Mouse (Mus musculus) brown adipose tissue, adult 24 weeks (tissue): ENCODE data around the gene Tbc1d2b. TPM values are rescaled to one million over a fixed set of nuclear protein-coding genes. Genes with fewer than 3 reads are reported as not detected.

Experiments used
- H3K27ac ChIP-seq: fragments of 200-500 bp; replicated peaks from 2 replicates; pipeline ENCODE4 v1.5.1; 2012; ENCODE audit warnings: low read depth, mild to moderate bottlenecking, low read length
- H3K4me1 ChIP-seq: fragments of 200-500 bp; 2 replicates; pipeline ENCODE4 v1.6.1; 2012; ENCODE audit warnings: low read length, mixed read lengths; ENCODE audit not compliant: control insufficient read depth, insufficient read depth, insufficient read length
- H3K4me3 ChIP-seq: fragments of 200-500 bp; 2 replicates; pipeline ENCODE4 v1.5.1; 2012; ENCODE audit warnings: low read depth, mild to moderate bottlenecking, low read length, moderate library complexity; ENCODE audit not compliant: insufficient read depth
- polyA plus RNA-seq: library from polyadenylated mRNA; stranded (reverse); fragments of >200 nt; gene quantifications from 2 replicates; pipeline ENCODE4 v1.2.4, GENCODE M21; 2012; ENCODE audit not compliant: missing spikeins, insufficient read depth, insufficient read length

Gene Tbc1d2b
- polyA plus RNA-seq, 1 experiment, result 7.7 TPM

GRCm38 (mm10) chr9:90257754-90258531 lies 12.7 kb downstream of the Tbc1d2b start:
- Histone ChIP-seq H3K4me1 (peaks cover 33% of the 10 kb centered on the region), H3K4me3 (no peak overlapping the region), H3K27ac (0 out of 2 replicates have a peak overlapping the region, but pooled peaks have one; percentile 24)

- Histone ChIP-seq H3K4me1 (peaks cover 33% of the 10 kb centered on the region), H3K4me3 (no peak overlapping the region), H3K27ac (no peak overlapping the region)
Observed at GRCm38 (mm10) chr9:90257220-90257619, 13.4 kb downstream of the Tbc1d2b start.

- H3K4me1 ChIP-seq, result peaks cover 30% of the 10 kb centered on the region
- H3K27ac ChIP-seq, result no peak overlapping the region
Observed at GRCm38 (mm10) chr9:90255844-90256405, 14.7 kb downstream of the Tbc1d2b start.

GRCm38 (mm10) chr9:90253181-90253580 lies 17.4 kb downstream of the Tbc1d2b start:
- no peak overlapping the region for H3K27ac ChIP-seq
- H3K4me1 ChIP-seq, result peaks cover 8% of the 10 kb centered on the region
- no peak overlapping the region for H3K4me3 ChIP-seq

More at GRCm38 (mm10) chr9:90255844-90256405, 14.7 kb downstream of the Tbc1d2b start:
- no peak overlapping the region for H3K4me3 ChIP-seq

DNA sequence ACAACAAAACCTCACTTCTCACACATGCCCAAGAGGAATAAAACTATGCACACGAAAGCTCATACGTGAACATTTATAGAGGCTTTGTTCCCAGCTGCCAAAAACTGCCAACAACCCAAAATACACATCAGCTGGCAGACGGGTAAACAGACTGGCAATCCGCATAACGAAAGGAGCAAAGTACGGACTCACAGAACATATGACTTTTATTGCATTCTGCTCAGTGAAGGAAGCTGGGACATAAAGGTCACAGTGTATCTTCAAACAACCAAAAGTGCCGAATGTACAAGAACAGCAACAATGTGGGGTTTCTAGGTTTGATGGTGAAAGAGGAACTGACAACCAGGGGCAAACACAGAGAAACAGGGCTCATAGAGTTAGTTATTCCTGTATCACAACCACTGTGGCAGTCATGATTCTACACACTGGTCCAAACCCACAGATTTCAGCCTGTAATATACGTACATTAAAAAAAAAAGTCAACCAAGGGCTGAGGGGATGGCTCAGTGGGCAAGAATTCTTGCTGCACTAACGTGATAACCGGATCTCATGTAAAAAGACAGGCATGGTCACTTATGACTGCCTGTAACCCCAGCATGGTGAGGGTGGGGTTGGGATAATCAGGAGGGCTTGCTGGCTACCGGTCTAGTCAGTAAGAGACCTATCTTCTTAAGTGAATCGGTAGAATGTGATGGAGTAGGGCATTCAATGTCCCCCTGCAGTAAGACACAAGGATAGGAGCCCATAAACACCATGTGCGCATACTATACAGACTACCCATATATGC lies 19.4 kb downstream of the Tbc1d2b start:
- Histone ChIP-seq H3K27ac (no peak overlapping the region), H3K4me3 (no peak overlapping the region), H3K4me1 (peaks cover 9% of the 10 kb centered on the region)

- Histone ChIP-seq H3K4me3 (no peak overlapping the region), H3K27ac (no peak overlapping the region), H3K4me1 (peaks cover 9% of the 10 kb centered on the region)
Observed at GRCm38 (mm10) chr9:90250141-90250775, 20.3 kb downstream of the Tbc1d2b start.

DNA sequence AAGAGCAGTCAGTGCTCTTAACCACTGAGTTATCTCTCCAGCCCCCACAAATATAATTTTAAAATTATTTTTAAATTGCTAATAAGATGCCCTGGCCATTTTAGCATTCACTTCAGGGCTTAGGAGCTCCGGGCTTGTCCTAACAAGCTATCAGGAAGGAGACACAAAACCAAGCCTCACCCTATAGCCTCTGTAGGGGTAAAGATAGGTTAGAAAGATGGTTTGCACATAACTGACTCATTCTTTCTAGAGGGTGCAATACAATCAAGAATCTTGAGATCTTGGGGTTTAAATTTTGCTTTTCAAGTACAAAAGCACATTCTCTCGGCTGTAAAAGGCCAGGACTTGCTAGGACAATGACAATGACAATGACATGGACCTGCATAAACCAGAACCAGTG lies 21.6 kb downstream of the Tbc1d2b start:
- Histone ChIP-seq H3K27ac (no peak overlapping the region), H3K4me1 (peaks cover 9% of the 10 kb centered on the region), H3K4me3 (no peak overlapping the region)

- Histone ChIP-seq H3K4me3 (no peak overlapping the region), H3K27ac (no peak overlapping the region), H3K4me1 (peaks cover 13% of the 10 kb centered on the region)
Observed at GRCm38 (mm10) chr9:90248326-90248725, 22.3 kb downstream of the Tbc1d2b start.

DNA sequence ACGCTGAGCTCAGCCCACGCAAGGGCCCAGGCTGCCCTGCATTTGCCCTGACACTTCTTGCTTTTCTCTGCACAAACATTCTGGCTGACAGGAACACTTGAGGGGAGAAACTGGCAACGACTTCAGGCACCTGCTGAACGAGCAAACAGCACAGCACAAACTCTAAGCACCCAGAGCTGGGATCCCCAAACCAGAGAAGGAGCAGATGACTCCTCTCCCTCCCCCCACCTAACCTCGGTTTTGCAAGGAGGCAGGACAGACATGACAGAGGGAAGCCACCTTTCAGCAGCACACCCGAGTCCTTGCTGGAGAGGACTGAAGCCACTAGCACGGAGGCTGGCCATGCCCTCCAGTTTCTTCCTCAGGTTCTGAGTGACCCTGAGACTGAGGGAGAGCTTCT lies 23.3 kb downstream of the Tbc1d2b start:
- Histone ChIP-seq H3K4me1 (peaks cover 22% of the 10 kb centered on the region), H3K27ac (no peak overlapping the region), H3K4me3 (no peak overlapping the region)

DNA sequence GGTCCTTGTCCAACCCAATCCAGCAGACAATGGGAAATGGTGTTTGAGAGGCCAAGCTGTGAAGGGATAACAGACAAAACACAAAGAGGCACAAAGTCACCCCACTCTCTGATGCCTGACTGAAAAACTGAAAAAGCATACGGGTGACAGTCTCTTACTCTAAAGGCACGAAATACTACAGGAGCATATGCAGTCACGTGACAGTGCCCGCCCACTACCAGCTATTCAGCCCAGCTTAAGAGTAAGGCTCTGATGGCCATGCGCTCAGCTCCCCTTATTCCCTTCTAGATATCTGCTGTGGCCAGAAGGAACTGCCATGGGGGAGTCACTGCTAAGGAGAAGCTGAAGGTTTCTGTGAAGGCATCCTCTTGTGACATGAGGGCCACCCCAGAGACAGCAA lies 24.8 kb downstream of the Tbc1d2b start:
- peaks cover 20% of the 10 kb centered on the region for H3K4me1 ChIP-seq
- H3K4me3 ChIP-seq, result no peak overlapping the region
- no peak overlapping the region for H3K27ac ChIP-seq

DNA sequence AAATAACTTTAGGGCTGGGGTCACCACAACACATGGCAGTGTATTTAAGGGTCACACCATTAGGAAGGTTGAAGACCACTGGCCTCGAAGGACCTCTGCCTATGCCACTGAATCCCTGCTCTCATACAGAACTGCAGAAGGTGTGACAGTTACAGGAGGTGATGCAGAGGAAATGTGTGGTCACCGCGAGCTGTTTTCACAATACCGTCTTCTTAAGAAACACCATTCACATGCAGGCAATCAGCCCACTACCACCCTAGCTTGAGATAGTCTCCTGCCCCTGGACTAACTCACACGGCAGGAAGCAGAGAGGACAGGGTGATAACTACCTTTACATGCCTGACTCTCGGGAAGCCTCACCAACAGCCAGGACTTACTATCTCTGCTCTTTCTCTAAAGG lies 25.4 kb downstream of the Tbc1d2b start:
- H3K4me1 ChIP-seq, result peaks cover 20% of the 10 kb centered on the region
- H3K4me3 ChIP-seq, result no peak overlapping the region
- no peak overlapping the region for H3K27ac ChIP-seq

GRCm38 (mm10) chr9:90244301-90245151 lies 26.1 kb downstream of the Tbc1d2b start:
- no peak overlapping the region for H3K27ac ChIP-seq
- peaks cover 20% of the 10 kb centered on the region for H3K4me1 ChIP-seq
- H3K4me3 ChIP-seq, result no peak overlapping the region

DNA sequence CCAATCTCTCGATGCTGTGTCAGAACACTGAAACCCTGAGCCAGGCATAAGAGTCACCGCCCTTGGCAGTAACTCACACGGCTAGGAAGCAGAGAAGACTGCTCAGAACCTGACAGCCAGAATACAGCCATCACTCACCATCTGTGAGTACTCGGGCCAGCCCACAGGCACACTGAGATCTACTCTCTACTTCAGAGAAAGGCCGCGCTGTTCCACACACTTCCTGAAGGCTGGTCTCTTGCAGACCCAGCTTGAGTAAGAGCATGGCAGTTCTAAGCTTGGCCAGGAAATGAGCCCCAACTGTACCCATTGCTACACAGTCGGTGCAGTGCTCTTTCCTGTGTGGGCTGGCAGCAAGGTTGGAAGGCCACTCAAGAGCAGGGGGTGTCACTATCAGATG lies 27.7 kb downstream of the Tbc1d2b start:
- H3K4me3 ChIP-seq, result no peak overlapping the region
- no peak overlapping the region for H3K27ac ChIP-seq
- peaks cover 20% of the 10 kb centered on the region for H3K4me1 ChIP-seq

DNA sequence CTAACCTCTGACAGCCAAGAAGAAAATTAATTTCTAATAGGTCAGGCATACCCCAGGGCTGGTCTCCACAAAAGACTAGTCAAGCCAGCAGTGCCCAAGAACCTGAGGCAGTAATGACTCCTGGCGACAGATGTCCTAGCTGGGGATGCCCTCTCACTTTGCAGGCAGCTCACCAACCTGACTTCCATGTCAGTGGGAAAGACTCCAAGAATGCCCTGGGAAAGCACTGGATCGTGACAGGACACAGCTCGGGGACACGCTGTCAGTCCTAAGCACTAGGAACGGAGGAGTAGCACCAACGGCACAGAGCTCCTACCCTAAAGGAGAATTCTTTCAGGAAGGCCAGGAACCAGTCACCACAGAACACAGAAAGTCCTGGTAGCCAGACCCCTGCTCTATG lies 28.3 kb downstream of the Tbc1d2b start:
- Histone ChIP-seq H3K27ac (no peak overlapping the region), H3K4me1 (peaks cover 17% of the 10 kb centered on the region), H3K4me3 (no peak overlapping the region)
